Mouse (Mus musculus) embryonic fibroblast, embryonic 13.5 days (primary cell): ENCODE measurements around the gene Stk38l.

Experiments
- CTCF ChIP-seq: IDR thresholded peaks from 2 replicates; pipeline ENCODE4 v1.5.1; 2011; ENCODE audit warnings: mild to moderate bottlenecking, control low read depth, low read length, moderate library complexity, borderline replicate concordance; ENCODE audit not compliant: insufficient read depth
- POLR2A ChIP-seq: IDR thresholded peaks from 2 replicates; pipeline ENCODE4 v1.6.1; 2011; ENCODE audit warnings: low read depth, mild to moderate bottlenecking, control low read depth, low read length, moderate library complexity

GRCm38 (mm10) chr6:146797446-146797845 is 72.7 kb downstream of the Stk38l start:
- TF ChIP-seq POLR2A (no peak), CTCF (no peak)
